Mouse (Mus musculus) brain, adult 2 months (tissue): ENCODE data around the gene Ahnak2.

Experiments used
- DNase-seq: peaks from one replicate; pipeline ENCODE4 v3.0.0; 2011; ENCODE audit warnings: low read depth, low spot score

Gene Ahnak2

DNA sequence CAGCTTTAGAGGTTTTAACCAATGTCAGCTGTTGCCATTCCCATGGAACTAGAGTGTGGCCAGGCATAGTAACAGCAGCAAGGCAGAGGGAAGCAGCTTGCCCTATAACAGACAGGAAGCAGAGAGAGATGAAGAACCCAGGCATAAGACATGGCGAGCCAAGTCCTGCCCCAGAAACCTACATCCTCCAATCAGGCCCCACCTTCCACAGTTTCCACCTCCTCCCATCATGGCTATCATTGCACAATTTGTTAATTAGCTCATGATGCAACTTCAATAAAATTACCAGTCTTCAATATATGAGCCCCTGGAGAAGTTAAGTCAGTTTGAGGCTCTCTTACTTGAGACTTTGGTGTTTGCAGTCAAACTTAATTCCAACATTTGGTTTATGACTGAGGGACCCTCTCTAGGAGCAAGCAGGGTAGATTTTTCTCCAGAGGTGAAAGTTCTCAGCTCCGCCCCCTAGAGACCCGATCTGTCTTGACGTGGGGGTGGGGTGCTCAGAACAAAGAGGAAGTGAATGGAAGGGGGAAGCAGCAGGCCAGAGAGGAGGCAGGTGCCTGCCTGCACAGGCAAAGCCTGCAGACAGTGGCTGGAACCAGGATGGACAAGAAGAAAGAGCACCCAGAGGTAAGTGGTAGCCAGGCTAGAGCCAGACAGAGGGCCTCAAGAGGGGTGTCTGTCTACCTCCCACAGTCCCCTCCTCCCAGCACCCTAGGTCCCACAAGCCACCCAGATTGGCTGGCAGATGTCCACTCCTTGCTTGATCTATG lies 42.1 kb downstream of the Ahnak2 start, which contains the start of gene Pld4:
Gene Pld4 (plus strand): TSS at position 502 of the 773 bp plus-strand sequence.
- DNase-seq = no peak

DNA sequence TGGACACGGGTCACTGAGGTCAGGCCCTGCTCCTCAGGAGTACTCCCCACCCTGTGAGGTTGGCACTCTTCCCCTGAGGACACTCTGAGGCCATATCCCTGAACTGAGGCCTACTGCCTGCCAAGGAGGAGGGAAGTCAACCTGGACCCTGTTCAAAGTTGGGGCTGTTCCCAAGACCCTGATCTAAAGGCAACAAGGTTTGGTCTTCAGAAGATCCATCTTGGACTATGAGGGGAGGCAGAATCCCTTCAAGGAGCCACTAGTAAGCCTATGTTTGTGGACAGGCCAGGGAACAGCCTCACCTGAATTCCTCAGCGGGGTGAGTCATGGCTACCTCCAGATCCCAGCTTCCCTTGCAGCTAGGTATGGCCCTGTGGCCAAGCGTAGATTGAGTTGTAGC lies 43.0 kb downstream of the Ahnak2 start:
- DNase-seq = no peak

DNA sequence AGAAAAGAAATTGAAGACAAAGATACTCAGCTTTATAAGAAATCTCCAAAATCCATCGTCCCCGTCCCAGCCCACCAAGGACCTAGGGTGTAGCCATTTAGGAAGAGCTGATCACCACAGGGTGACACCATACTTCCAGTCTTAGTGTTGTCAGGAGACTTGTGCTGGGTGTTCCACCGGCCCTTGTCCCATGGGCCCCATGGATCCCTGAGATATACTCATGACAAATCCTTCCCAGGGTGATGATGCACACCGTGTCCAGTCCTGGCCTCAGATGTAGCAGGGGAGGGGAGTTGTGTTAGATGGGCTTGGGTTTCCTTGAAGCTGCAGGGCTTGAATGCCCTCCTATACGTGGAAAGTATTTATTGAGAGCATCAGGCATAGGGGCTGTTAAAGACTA lies 44.6 kb downstream of the Ahnak2 start:
- no peak for DNase-seq

DNA sequence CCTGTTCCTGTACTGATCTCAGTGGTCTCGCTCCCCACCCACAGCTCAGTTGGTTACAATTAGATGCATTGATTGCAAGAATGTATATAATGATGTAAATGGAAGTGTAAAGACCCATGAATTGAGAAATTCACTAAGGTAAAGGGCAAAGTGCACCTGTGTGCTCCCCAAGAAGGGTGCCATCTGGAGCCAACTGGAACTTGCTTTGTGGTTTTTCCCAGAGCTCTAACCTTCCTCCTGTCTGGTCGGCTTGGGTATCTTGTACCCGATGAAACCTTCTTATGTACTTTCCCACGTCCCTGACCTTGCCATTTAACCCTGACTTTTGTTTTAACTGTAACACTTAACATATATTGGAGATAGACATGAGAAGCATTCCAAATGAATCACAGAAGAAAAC lies 46.6 kb downstream of the Ahnak2 start:
- no peak for DNase-seq

DNA sequence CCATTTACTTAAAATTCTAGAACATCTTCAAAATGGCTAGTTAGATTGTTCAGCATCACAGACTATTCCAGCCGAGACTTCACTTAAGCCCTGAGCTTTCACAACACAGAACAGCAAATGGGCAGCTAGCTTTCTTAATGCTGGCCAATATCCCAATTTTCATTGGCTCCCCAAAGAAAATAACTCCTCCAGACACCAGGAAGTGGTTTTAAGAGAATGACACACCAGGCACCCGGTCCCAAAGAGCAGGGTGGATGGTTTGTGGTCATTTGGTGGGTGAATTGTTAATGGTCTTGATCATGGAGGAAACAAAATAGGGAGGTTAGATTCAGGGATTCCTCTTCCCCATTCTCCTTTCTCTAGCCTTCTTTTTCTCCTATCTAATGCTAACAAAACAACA lies 50.1 kb downstream of the Ahnak2 start:
- no peak for DNase-seq

DNA sequence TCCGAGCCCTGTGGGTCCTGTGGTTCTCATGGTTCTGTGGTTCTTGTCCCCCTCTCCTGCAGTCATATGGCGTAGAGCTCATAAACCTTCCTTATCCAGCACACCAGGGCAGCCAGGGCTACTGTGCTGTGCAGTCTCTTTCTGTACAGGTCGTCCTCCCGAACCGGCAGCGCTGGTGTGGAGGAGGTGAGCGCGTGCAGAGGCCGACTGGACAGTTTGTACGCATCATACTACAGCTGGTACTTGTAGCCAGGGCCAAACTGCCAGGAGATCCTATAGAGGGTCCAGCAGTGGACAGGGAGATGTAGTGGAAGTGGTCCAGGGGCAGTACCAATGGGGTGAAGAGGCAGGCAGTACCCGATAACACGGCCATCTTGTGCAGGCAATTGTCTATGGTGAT lies 51.5 kb downstream of the Ahnak2 start:
- DNase-seq = no peak

DNA sequence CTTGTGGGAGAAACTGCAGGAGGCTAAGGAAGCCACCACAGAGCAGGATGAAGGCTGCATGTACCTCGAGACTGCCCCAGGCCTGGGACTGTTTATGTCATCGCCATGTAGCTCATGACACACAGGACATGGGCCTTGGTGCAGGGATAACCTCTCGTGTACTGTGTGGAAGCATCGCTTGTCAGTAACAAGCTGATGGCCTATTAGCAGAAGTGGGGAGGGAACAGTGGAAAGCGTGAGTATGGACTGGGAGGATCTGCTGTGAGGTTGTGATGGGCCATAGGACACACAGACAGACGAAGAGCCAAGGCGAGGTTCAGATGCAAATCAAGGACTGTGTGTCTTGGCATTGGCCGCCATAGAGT lies 54.9 kb downstream of the Ahnak2 start:
- DNase-seq = no peak

DNA sequence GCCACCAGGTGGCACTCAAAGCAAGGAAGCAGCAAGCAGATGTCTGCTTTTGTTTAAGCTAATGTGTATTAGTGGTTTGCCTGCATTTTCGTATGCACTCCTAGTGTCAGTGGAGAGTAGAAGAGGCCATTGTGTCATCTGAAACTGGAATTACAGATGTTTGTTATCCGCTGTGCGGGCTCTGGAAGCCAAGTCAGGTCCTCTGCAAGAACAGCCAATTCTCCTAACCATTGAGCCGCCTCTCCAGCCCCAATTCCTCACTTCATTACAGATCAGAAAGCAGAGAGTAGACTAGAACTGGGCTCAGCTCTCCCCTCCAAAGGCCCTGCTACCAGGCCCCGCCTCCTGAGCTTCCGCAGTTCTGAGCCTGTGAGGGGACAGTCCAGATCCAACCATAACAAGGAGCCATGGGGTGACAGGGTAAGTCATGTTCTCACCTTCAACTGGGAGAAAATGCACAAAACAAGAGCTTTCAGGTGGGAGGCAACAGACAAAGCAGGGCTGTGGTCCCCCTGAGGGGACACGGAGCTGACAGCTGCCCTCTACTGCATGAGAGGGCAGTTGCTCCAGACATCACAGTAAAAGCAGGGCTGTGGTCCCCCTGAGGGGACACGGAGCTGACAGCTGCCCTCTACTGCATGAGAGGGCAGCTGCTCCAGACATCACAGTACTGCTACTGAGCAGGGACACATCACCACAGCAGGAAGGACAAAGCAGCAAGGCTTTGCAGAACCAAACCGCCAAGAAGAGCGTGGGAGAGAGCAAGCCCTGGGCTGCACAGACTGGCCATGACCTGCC lies 55.5 kb downstream of the Ahnak2 start:
- DNase-seq = peak; percentile 88

DNA sequence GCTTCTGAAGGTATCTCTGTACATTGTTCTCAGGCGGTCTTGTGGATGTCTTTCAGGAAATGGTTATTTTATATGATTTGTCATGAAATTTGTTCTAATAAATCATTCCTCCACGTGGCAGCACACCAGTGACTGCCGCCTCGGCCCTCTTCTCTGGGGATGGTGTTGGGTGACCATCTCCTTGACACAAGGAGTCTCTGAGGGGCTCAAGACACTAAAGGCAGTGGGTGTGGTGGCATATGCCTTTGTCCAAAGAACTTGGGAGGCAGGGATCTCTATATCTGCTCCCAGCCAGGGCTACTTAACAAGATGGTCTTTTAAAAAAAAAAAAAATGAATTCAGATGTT lies 56.0 kb downstream of the Ahnak2 start:
- no peak for DNase-seq

DNA sequence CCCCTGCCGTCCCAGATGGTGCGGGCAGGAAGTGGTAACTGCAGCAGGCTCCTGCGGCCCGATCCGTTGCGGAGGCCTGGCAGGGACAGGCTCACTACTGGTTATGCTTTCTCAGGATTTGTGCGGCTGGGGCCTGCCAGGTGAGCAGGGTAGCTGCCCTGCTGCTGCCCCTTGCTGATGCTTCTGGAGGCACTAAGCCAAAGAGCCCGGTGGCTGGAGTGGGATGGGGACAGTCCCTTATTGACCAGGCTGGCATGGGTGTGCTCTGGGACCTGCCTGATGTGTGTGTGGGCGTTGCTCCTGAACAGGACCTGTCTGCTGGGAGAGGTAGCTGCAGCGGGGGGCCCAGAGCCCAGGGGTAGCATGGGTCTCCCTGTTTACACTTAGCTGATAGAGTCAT lies 56.7 kb downstream of the Ahnak2 start:
- DNase-seq = no peak

DNA sequence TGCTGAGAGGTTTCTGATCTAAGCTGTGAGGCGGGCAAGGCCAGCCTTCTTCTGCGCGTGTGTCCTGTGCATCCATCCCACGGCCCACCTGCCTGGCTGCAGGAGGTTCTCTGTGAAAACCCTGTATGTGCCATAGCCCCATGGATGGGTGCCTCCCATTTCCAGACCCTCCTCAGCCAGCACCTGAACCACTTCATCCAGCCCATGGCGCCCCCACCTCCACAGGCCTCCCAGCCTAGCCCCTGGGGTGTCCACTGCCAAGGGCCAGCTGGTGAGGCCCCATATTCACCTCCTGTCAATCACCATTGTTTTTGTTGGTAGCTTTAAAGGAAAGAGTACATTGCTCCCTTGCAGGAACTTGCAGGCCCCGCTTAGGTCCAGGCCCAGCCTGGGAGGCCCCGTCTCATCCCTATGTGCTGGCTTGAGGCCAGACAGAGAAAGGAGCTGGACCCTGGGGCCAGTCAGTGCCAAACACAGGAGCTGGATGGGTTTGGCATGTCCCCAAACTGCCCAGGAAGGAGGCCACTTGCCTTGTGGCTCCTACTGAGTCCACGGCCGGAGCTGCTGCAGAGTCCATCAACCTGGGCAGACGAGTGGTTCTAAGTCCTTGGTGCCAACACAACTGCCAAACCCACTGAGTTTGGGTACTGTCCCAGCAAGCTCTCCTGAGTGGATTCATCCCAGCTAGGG lies 57.4 kb downstream of the Ahnak2 start:
- DNase-seq = no peak

DNA sequence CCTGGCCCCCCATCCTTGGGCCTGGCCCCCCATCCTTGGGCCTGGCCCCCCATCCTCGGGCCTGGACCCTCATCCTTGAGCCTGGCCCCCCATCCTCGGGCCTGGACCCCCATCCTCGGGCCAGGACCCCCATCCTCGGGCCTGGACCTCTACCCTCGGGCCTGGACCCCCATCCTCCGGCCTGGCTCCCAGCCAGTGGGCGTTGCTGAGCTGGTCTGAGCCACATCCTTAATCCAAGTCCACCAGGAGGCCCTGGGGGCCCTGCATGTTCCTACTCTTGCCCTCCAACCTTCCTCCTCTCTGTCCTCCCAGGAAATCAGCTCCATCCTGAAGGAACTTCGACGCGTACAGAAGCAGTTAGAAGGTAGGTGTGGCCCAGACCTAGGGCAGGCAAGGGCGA lies 58.2 kb downstream of the Ahnak2 start:
- no peak for DNase-seq

DNA sequence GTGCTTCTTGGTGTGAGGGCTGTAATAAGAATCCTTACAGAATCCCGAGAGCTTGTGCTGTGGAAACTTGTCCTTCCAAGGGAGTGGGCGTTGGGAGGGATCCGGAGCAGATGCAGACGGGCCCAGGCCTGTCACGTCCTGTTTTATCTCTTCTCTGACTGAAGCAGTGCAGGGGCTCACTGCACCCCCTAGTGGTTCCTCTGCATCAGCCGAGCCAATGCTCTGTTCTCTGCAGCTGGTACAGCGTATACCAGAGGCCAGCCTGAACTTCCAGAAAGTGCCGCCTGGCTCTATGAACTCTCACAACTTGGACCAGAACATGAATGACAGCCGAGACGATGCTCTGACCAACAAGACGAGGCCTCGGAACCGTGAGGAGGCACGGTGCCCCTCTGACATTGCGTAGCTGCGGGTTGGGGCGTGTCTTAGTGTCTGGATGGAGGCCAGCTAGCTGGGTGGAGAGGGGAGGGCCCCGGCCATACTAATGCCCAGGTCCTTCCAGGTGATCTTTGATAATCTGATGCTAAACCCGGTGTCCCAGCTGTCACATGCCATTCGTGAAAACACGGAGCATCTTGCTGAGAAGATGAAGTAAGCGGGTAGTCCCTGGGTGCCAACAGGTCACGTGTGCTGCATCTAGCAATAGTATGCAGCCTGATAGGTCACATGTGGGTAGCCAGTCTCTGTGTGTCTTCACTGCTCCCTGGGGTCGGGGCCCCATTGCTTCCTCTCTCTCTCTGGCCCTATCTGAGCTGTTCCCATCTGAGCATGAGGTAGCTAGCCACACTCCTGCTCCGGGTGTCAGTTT lies 59.1 kb downstream of the Ahnak2 start:
- peak; percentile 93 for DNase-seq

DNA sequence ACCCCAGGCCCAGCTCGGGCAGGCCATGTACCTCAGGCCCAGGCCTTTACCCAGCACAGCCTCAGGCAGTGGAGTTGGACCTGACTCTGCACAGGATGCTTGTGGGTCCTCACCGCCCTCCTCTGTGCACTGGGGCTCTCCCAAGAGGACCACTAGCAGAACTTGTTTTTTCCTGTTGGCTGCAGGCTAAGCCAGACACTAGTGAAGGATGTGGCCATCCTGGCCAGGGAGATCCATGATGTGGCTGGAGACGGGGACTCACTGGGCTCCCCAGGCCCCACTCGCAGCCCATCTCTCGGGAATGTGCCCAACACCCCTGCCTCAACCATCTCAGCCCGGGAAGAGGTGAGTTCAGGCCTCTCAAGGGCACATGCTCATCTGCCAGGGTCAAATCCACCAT lies 59.7 kb downstream of the Ahnak2 start:
- no peak for DNase-seq

DNA sequence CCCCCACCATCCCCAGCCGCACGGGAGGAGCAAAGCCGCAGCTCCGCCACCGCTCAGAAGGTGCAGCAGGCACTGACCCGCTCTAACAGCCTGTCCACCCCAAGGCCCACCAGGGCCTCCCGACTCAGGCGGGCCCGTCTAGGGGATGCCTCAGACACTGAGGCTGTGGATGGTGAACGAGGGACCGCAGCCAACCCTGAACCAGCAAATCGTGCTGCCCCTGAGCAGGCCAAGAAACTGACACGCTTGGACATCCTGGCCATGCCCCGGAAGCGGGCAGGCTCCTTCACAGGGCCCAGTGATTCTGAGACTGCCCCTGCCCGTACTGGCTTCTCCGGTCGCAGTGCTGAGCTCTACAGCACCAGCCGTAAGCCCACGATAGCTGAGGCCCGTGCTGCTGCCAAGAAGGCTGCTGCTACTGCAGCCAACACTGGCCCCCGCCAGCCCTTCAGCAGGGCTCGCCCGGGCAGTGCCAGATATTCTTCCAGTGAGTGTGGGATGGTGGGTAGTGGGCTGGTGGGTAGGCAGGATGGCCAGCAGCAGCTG lies 63.4 kb downstream of the Ahnak2 start:
- DNase-seq = no peak

DNA sequence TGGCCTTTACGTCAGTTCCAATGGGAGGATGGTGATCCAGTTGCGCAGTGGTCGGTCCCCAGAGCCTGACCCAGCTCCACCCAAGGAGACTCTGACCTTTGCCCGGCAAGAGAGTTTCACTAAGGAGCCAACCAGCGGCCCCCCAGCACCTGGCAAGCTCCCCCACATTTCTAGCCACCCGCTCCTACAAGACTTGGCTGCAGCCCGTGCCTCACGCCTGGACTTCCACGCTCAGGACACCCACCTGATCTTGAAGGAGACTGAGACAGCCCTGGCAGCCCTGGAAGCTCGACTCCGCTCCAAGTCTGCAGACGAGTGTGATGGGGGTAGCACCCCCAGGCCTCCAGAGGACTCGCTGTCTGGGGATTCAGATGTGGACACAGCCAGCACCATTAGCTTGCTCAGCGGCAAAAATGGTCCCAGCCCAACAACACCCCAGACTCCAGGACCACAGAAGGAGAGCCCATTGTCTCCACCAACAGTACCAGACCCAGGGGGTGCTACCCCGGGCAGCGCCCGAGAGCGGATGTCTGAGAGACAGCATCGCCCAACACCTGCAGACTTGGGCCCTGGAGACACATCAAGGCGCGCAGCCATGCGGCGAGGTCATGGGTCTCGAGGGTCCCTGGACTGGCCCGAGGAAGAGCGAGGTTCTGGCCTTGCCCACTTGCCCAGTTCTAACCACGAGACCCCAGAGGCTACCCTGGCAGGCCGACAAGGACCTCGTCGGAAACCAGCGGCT lies 64.0 kb downstream of the Ahnak2 start:
- no peak for DNase-seq

DNA sequence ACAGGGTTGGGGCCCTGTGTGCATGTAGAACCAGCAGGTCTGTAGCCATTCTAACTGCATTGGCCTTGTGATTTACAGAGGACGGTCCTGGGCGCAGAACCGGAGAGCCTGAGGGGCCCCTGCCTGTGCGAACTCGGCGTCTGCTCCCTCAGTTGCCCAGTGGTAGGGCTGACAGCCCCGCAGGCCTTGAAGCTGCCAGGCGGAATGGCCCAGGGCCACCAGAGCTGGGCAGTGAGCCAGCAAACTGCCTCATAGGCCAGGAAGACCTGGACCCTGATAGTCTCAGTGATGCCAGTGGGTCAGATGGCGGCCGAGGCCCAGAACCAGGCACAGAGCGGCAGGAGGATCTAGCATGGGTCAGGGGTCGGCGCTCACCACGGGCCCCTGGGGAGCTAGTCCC lies 64.7 kb downstream of the Ahnak2 start:
- DNase-seq = peak; percentile 95

DNA sequence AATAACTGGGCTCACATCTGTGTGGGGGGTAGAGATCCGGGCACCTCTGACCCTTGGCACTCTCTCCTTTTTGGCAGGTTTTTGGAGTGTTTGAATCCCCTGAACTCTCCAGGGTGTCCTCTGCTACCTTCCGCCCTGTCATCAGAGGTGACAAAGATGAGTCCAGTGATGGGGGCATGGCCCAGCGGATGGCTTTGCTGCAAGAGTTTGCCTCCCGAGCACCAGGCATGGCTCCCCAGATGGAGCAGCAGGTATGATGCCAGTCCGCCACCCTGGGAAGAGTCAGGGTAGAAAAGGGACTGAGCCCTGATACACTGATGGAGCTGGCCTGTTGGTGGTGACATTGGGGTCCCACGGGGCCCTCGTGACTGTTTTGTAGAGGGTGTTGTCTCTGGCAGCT lies 65.4 kb downstream of the Ahnak2 start:
- no peak for DNase-seq

DNA sequence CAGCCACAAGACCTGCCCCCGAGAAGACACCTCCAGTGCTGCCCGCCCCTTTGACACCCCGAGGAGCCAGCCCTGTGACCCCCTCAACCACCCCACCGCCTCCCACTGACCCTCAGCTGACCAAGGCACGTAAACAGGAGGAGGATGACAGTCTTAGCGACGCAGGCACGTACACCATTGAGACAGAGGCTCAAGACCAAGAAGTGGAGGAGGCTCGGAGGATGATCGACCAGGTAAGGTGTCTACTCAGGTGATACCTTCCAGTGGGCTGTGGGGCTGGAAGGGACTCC lies 65.9 kb downstream of the Ahnak2 start:
- DNase-seq = no peak

DNA sequence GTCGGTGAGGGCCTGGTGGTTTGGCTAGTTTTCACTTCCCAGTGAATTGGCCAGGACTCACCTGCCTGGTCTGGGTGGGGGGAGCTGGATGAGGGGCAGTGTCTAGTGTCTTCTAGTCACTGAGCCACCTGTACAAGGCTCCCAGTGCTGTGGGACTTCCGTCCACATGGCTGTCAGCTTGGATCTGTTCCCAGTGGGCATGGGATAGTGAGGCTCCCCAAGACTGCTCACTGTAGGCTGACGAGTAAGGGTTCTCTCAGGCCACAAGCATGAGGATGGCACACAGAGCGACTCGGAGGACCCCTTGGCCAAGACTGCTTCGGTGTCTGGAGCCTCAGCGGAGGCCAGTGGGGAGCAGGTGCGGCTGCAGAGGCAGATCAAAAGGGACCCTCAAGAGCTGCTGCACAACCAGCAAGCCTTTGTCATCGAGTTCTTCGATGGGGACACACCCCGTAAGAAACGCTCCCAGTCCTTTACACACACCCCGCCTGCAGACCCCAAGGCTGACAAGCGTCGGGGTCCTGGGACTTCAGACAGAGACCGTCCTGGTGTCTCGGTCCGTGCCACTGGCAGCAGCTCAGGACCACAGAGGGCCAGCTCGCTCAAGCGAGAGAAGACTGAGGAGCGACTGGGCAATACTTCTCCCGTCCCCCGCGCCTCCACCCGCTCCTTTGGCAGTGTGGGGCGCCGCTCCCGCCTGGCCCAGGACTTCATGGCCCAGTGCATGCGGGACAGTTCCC lies 66.4 kb downstream of the Ahnak2 start:
- no peak for DNase-seq
